Mouse (Mus musculus): Measurements from ENCODE around the gene Tymp. TPM values are rescaled to one million over a fixed set of nuclear protein-coding genes. Genes with fewer than 3 reads are reported as not detected.

Tymp gene
- 3.4 TPM for polyA plus RNA-seq (2012; fragmentation: generic; extraction: Trizol)
- long read RNA-seq, experiment 1, partial matches to known transcripts = 6 of 7 reads
- long read RNA-seq, experiment 1, other reads (novel, unspliced or antisense) = 1 of 7 reads
- long read RNA-seq, experiment 2, partial matches to known transcripts = 24 of 28 reads
- long read RNA-seq, experiment 2, other reads (novel, unspliced or antisense) = 4 of 28 reads

GRCm38 (mm10) chr15:89376957-89377356 is at the start of gene Tymp:
Gene Tymp, minus strand, starts transcription at chr15:89377039.
- no peak for TF ChIP-seq USF1 (IDR thresholded peaks at IDR 0.05; ENCODE audit: low read depth)
- no peak for TF ChIP-seq CTCF (IDR thresholded peaks at IDR 0.05; ENCODE audit: control insufficient read depth, insufficient read depth, insufficient read length)
- TF ChIP-seq MAX (IDR thresholded peaks at IDR 0.05) = no peak
- TF ChIP-seq MYOD1 (IDR thresholded peaks at IDR 0.05; ENCODE audit: control insufficient read depth, insufficient read length, low read depth) = no peak
- no peak for TF ChIP-seq CEBPB (IDR thresholded peaks at IDR 0.05; ENCODE audit: low read depth)
- no peak for TF ChIP-seq FOSL1 (IDR thresholded peaks at IDR 0.05; ENCODE audit: insufficient read depth, low read length, poor library complexity, severe bottlenecking)
- TF ChIP-seq MYOG (IDR thresholded peaks at IDR 0.05; ENCODE audit: control insufficient read depth, extremely low read depth, insufficient read length) = no peak
- Histone ChIP-seq H3K4me3 (ENCODE audit: insufficient read depth, poor library complexity, severe bottlenecking) (no peak within 1 kb of the TSS), H3K27me3 (ENCODE audit: control insufficient read depth, insufficient read depth, insufficient read length) (peaks cover 33% of the 10 kb centered on the region), H3K79me2 (ENCODE audit: control insufficient read depth, insufficient read depth) (peaks cover 14% of the 10 kb centered on the region), H3K79me3 (ENCODE audit: low read depth) (peaks cover 8% of the 10 kb centered on the region), H3K36me3 (ENCODE audit: control insufficient read depth, insufficient read depth) (peaks cover 9% of the 10 kb centered on the region), H3ac (ENCODE audit: control insufficient read depth, insufficient read length, low read depth) (no peak within 1 kb of the TSS)

GRCm38 (mm10) chr15:89425711-89426121 is 48.9 kb upstream of the Tymp start, which contains the start of gene Cpt1b:
Gene Cpt1b, minus strand, starts transcription at chr15:89425863.
- H3K4me3 ChIP-seq (ENCODE audit: insufficient read depth, poor library complexity, severe bottlenecking) = no peak within 1 kb of the TSS
- H3K36me3 ChIP-seq (ENCODE audit: control insufficient read depth, insufficient read depth) = peaks cover 31% of the 10 kb centered on the region
- H3ac ChIP-seq (ENCODE audit: control insufficient read depth, insufficient read length, low read depth) = no peak within 1 kb of the TSS
- H3K79me3 ChIP-seq (ENCODE audit: low read depth) = peaks cover 9% of the 10 kb centered on the region
- H3K27me3 ChIP-seq (ENCODE audit: control insufficient read depth, insufficient read depth, insufficient read length) = no peaks in the 10 kb centered on the region
- peaks cover 17% of the 10 kb centered on the region for H3K79me2 ChIP-seq (ENCODE audit: control insufficient read depth, insufficient read depth)
- TF ChIP-seq FOSL1 (IDR thresholded peaks at IDR 0.05; ENCODE audit: insufficient read depth, low read length, poor library complexity, severe bottlenecking) (no peak), MAX (IDR thresholded peaks at IDR 0.05) (no peak), CTCF (IDR thresholded peaks at IDR 0.05; ENCODE audit: control insufficient read depth, insufficient read depth, insufficient read length) (no peak), MYOD1 (IDR thresholded peaks at IDR 0.05; ENCODE audit: control insufficient read depth, insufficient read length, low read depth) (no peak), USF1 (IDR thresholded peaks at IDR 0.05; ENCODE audit: low read depth) (no peak), CEBPB (IDR thresholded peaks at IDR 0.05; ENCODE audit: low read depth) (no peak), MYOG (IDR thresholded peaks at IDR 0.05; ENCODE audit: control insufficient read depth, extremely low read depth, insufficient read length) (no peak)

- Histone ChIP-seq H3K79me2 (ENCODE audit: control insufficient read depth, insufficient read depth) (peaks cover 17% of the 10 kb centered on the region), H3K36me3 (ENCODE audit: control insufficient read depth, insufficient read depth) (peaks cover 42% of the 10 kb centered on the region), H3ac (ENCODE audit: control insufficient read depth, insufficient read length, low read depth) (no peak overlapping the region), H3K4me3 (ENCODE audit: insufficient read depth, poor library complexity, severe bottlenecking) (no peak overlapping the region), H3K79me3 (ENCODE audit: low read depth) (peaks cover 9% of the 10 kb centered on the region), H3K27me3 (ENCODE audit: control insufficient read depth, insufficient read depth, insufficient read length) (no peaks in the 10 kb centered on the region)
- TF ChIP-seq MAX (IDR thresholded peaks at IDR 0.05) = no peak
- no peak for TF ChIP-seq FOSL1 (IDR thresholded peaks at IDR 0.05; ENCODE audit: insufficient read depth, low read length, poor library complexity, severe bottlenecking)
- no peak for TF ChIP-seq MYOG (IDR thresholded peaks at IDR 0.05; ENCODE audit: control insufficient read depth, extremely low read depth, insufficient read length)
- TF ChIP-seq CTCF (IDR thresholded peaks at IDR 0.05; ENCODE audit: control insufficient read depth, insufficient read depth, insufficient read length) = no peak
- no peak for TF ChIP-seq CEBPB (IDR thresholded peaks at IDR 0.05; ENCODE audit: low read depth)
- TF ChIP-seq MYOD1 (IDR thresholded peaks at IDR 0.05; ENCODE audit: control insufficient read depth, insufficient read length, low read depth) = no peak
- TF ChIP-seq USF1 (IDR thresholded peaks at IDR 0.05; ENCODE audit: low read depth) = no peak
These were observed 47.8 kb upstream of the Tymp start for GRCm38 (mm10) chr15:89424621-89425020.

GRCm38 (mm10) chr15:89421938-89422337 is 45.1 kb upstream of the Tymp start:
- Histone ChIP-seq H3K27me3 (ENCODE audit: control insufficient read depth, insufficient read depth, insufficient read length) (no peaks in the 10 kb centered on the region), H3K79me2 (ENCODE audit: control insufficient read depth, insufficient read depth) (no peaks in the 10 kb centered on the region), H3ac (ENCODE audit: control insufficient read depth, insufficient read length, low read depth) (no peak overlapping the region), H3K4me3 (ENCODE audit: insufficient read depth, poor library complexity, severe bottlenecking) (no peak overlapping the region), H3K36me3 (ENCODE audit: control insufficient read depth, insufficient read depth) (peaks cover 62% of the 10 kb centered on the region), H3K79me3 (ENCODE audit: low read depth) (no peaks in the 10 kb centered on the region)
- TF ChIP-seq MYOG (IDR thresholded peaks at IDR 0.05; ENCODE audit: control insufficient read depth, extremely low read depth, insufficient read length) = no peak
- TF ChIP-seq CTCF (IDR thresholded peaks at IDR 0.05; ENCODE audit: control insufficient read depth, insufficient read depth, insufficient read length) = no peak
- TF ChIP-seq MYOD1 (IDR thresholded peaks at IDR 0.05; ENCODE audit: control insufficient read depth, insufficient read length, low read depth) = no peak
- no peak for TF ChIP-seq MAX (IDR thresholded peaks at IDR 0.05)
- no peak for TF ChIP-seq FOSL1 (IDR thresholded peaks at IDR 0.05; ENCODE audit: insufficient read depth, low read length, poor library complexity, severe bottlenecking)
- no peak for TF ChIP-seq CEBPB (IDR thresholded peaks at IDR 0.05; ENCODE audit: low read depth)
- no peak for TF ChIP-seq USF1 (IDR thresholded peaks at IDR 0.05; ENCODE audit: low read depth)

- Histone ChIP-seq H3K27me3 (ENCODE audit: control insufficient read depth, insufficient read depth, insufficient read length) (no peaks in the 10 kb centered on the region), H3K79me3 (ENCODE audit: low read depth) (no peaks in the 10 kb centered on the region), H3ac (ENCODE audit: control insufficient read depth, insufficient read length, low read depth) (no peak overlapping the region), H3K79me2 (ENCODE audit: control insufficient read depth, insufficient read depth) (no peaks in the 10 kb centered on the region), H3K4me3 (ENCODE audit: insufficient read depth, poor library complexity, severe bottlenecking) (no peak overlapping the region), H3K36me3 (ENCODE audit: control insufficient read depth, insufficient read depth) (peaks cover 28% of the 10 kb centered on the region)
- TF ChIP-seq CTCF (IDR thresholded peaks at IDR 0.05; ENCODE audit: control insufficient read depth, insufficient read depth, insufficient read length) = no peak
These were observed 38.4 kb upstream of the Tymp start for GRCm38 (mm10) chr15:89415282-89415681.

GRCm38 (mm10) chr15:89410118-89410517 is 33.3 kb upstream of the Tymp start, which contains the start of gene Syce3:
Gene Syce3, minus strand, starts transcription at chr15:89410503.
- H3K4me3 ChIP-seq (ENCODE audit: insufficient read depth, poor library complexity, severe bottlenecking) = no peak within 1 kb of the TSS
- H3K79me2 ChIP-seq (ENCODE audit: control insufficient read depth, insufficient read depth) = no peaks in the 10 kb centered on the region
- no peak within 1 kb of the TSS for H3ac ChIP-seq (ENCODE audit: control insufficient read depth, insufficient read length, low read depth)
- TF ChIP-seq CTCF (IDR thresholded peaks at IDR 0.05; ENCODE audit: control insufficient read depth, insufficient read depth, insufficient read length) (no peak), MYOD1 (IDR thresholded peaks at IDR 0.05; ENCODE audit: control insufficient read depth, insufficient read length, low read depth) (no peak), MAX (IDR thresholded peaks at IDR 0.05) (no peak), CEBPB (IDR thresholded peaks at IDR 0.05; ENCODE audit: low read depth) (no peak), USF1 (IDR thresholded peaks at IDR 0.05; ENCODE audit: low read depth) (no peak), FOSL1 (IDR thresholded peaks at IDR 0.05; ENCODE audit: insufficient read depth, low read length, poor library complexity, severe bottlenecking) (no peak), MYOG (IDR thresholded peaks at IDR 0.05; ENCODE audit: control insufficient read depth, extremely low read depth, insufficient read length) (no peak)
- no peaks in the 10 kb centered on the region for H3K79me3 ChIP-seq (ENCODE audit: low read depth)
- H3K36me3 ChIP-seq (ENCODE audit: control insufficient read depth, insufficient read depth) = no peaks in the 10 kb centered on the region
- peaks cover 6% of the 10 kb centered on the region for H3K27me3 ChIP-seq (ENCODE audit: control insufficient read depth, insufficient read depth, insufficient read length)

All from C2C12 (cell line).